Mouse (Mus musculus): ENCODE data around the gene Fxr1. TPM values are rescaled to one million over a fixed set of nuclear protein-coding genes. Genes with fewer than 3 reads are reported as not detected.

Fxr1 gene
- total RNA-seq, 2 experiments from 2014 or later: 65.8 to 81.0 TPM

Other genes with a start within 250 kb of the Fxr1 start
- 10 to 100 TPM; 57.1 to 93.7 TPM for gene Ttc14, start 220.1 kb upstream of the Fxr1 start, total RNA-seq (2021)
- gene Ccdc39, start 175.6 kb upstream of the Fxr1 start, total RNA-seq (2021): 10 to 100 TPM; 16.7 to 39.2 TPM
- 10 to 100 TPM; 50.1 to 52.5 TPM for gene Dnajc19, start 61.4 kb downstream of the Fxr1 start, total RNA-seq (2021)

Data from left cerebral cortex, postnatal 36 days (tissue).